Mouse (Mus musculus) common myeloid progenitor, adult 5-6 weeks (primary cell): Measurements from ENCODE around the gene Aida. TPM values are rescaled to one million over a fixed set of nuclear protein-coding genes. Genes with fewer than 3 reads are reported as not detected.

Experiments used
- total RNA-seq: library from RNA; stranded (forward); fragments of 200-1000, 187-1606 nt; gene quantifications from 2 replicates; pipeline ENCODE4 v1.2.3, GENCODE M21; 2017

Gene Aida
- total RNA-seq, 1 experiment from 2014 or later, result 60.9 TPM

Other genes with a start within 250 kb of the Aida start
- 5.6 and 6.3 TPM in 2 replicates for gene Disp1, start 75.1 kb upstream of the Aida start, total RNA-seq
- 34.1 and 39.6 TPM in 2 replicates for gene Brox, start 679 bp downstream of the Aida start, total RNA-seq
- gene Mia3, start 73.0 kb downstream of the Aida start, total RNA-seq, result 71.0 and 71.7 TPM in 2 replicates
- 19.2 and 22.2 TPM in 2 replicates for gene Taf1a, start 92.4 kb downstream of the Aida start, total RNA-seq
- not detected in 2 replicates for gene Hhipl2, start 121.6 kb downstream of the Aida start, total RNA-seq